Mouse (Mus musculus) intestine, embryonic 14.5 days (tissue): ENCODE measurements around the gene Vipas39. TPM values are rescaled to one million over a fixed set of nuclear protein-coding genes. Genes with fewer than 3 reads are reported as not detected.
A peak's percentile ranks its signal among the peaks of the same experiment; 100 is the strongest.

Experiments used
- ATAC-seq: fragments of 200-750 bp; cut with Nextera tagmentation; replicated peaks from 2 replicates; pipeline ENCODE4 v1.8.0; 2017; ENCODE audit warnings: low read depth, moderate number of reproducible peaks, moderate TSS enrichment, moderate library complexity; ENCODE audit not compliant: low FRiP score, low TSS enrichment
- DNase-seq: peaks from one replicate; pipeline ENCODE4 v3.0.0-alpha.2; 2018; ENCODE audit warnings: low spot score
- H3K27ac ChIP-seq: fragments of 300-500 bp; sonication (generic); 2 replicates; pipeline ENCODE4 v1.5.1; 2014; ENCODE audit warnings: low read depth, mild to moderate bottlenecking, control low read depth
- H3K27me3 ChIP-seq: fragments of 300-500 bp; sonication (generic); replicated peaks from 2 replicates; pipeline ENCODE4 v1.6.1; 2014; ENCODE audit warnings: low read length, control low read depth; ENCODE audit not compliant: control insufficient read depth, insufficient read depth
- H3K36me3 ChIP-seq: fragments of 300-500 bp; sonication (generic); 2 replicates; pipeline ENCODE4 v1.6.1; 2014; ENCODE audit warnings: low read length, control low read depth; ENCODE audit not compliant: control insufficient read depth, insufficient read depth
- H3K4me1 ChIP-seq: fragments of 300-500 bp; sonication (generic); replicated peaks from 2 replicates; pipeline ENCODE4 v1.6.1; 2014; ENCODE audit warnings: low read length, control low read depth, mixed read lengths; ENCODE audit not compliant: control insufficient read depth, insufficient read depth
- H3K4me2 ChIP-seq: fragments of 300-500 bp; sonication (generic); 2 replicates; pipeline ENCODE4 v1.6.1; 2014; ENCODE audit warnings: low read length
- H3K4me3 ChIP-seq: fragments of 300-500 bp; sonication (generic); 2 replicates; pipeline ENCODE4 v1.5.1; 2014; ENCODE audit warnings: low read depth, low read length, control low read depth, mixed read lengths
- H3K9ac ChIP-seq: fragments of 300-500 bp; sonication (generic); 2 replicates; pipeline ENCODE4 v1.6.1; 2014; ENCODE audit warnings: mild to moderate bottlenecking, low read length
- H3K9me3 ChIP-seq: fragments of 300-500 bp; sonication (generic); 2 replicates; pipeline ENCODE4 v1.6.1; 2016; ENCODE audit warnings: low read length, control low read depth; ENCODE audit not compliant: control insufficient read depth
- WGBS: fragments of 180-500 bp; shearing (Covaris S2); extraction: QIAGEN DNeasy Blood & Tissue Kit; methylation state at CpG from one replicate; pipeline ENCODE4 v1.1.7; 2014; 5-methylcytosine and 5-hydroxymethylcytosine counted together
- polyA plus RNA-seq: library from polyadenylated mRNA; unstranded; fragments of >200 nt; fragmentation: Nextera tagmentation; extraction: Ambion mirVana; gene quantifications from 2 replicates; pipeline ENCODE4 v1.2.1, GENCODE M21; 2014

The Vipas39 gene
- polyA plus RNA-seq, 1 experiment from 2014 or later = 40.8 TPM

DNA sequence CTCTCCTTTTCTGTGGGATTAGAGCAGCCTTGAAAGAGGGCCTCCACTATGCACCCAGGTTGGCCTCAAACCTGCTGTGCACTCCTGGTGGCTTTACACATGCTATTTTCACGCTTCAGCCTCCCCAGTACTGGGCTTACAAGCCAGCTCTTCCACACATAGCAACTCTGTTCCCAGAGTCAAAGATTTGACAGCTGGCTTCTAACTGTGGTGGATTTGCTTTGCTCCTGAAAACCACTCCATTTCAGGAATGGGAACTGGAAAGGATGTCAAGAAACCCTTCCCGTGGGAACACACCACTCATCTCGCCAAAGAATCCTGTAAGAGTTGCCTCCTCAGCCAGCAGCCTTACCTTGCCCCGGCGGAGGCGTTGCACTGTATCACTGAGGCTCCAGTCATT, 12.2 kb downstream of the Vipas39 start:
- Histone ChIP-seq H3K4me2 (no peak overlapping the region), H3K27ac (no peak overlapping the region), H3K4me3 (no peak overlapping the region), H3K36me3 (peaks cover 92% of the 10 kb centered on the region), H3K4me1 (no peaks in the 10 kb centered on the region), H3K9me3 (no peaks in the 10 kb centered on the region), H3K9ac (no peak overlapping the region), H3K27me3 (no peaks in the 10 kb centered on the region)
- no peak for DNase-seq
- WGBS = 89% methylated on average over 6 of the region's 6 CpGs
- no peak for ATAC-seq

DNA sequence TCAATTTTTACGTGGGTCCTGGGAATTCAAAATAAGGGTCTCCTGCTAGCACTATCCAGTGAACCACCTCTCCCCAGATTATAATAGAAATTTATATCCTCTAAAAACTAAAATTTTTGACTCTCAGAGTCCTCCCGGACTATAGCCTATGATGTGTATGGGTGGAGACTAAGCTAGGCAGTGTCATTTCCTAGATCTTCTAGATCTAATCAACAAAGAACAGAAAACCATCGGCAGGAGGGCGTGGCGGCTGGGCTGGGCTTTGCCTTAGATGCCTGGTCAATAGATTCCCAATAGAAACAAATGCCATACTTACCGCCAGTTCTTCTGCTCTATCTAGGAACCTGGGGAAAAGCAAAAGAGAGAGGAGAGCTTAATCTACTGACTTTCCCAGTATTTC, 15.9 kb downstream of the Vipas39 start:
- 89% methylated on average over 6 of the region's 6 CpGs for WGBS
- Histone ChIP-seq H3K9me3 (no peaks in the 10 kb centered on the region), H3K4me1 (no peaks in the 10 kb centered on the region), H3K4me3 (no peak overlapping the region), H3K4me2 (no peak overlapping the region), H3K27me3 (no peaks in the 10 kb centered on the region), H3K9ac (no peak overlapping the region), H3K36me3 (peaks cover 86% of the 10 kb centered on the region), H3K27ac (no peak overlapping the region)
- ATAC-seq (no peak), DNase-seq (no peak)

DNA sequence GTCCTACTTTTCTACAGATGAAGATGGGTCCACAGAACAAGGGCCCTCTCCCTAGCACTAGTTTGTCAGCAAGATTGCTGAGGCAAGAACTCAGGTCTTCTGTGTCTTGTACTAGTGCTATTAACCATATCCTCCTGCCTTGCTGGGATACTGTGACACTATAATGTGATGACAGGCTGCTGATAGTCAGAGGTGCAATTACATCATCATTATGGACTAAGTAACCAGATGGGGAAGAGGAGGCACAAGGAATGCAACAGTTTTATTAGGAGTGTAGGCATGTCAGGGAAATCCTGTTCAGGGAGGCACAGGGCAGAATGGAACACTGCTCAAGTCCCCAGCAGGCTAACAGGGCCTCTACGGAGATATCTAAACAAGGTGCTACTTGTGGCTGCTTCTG, 27.4 kb downstream of the Vipas39 start, which contains the start of gene Noxred1:
Gene Noxred1, minus strand, starts transcription at position 101 of the 400 bp plus-strand sequence.
- H3K27ac ChIP-seq = no peak within 1 kb of the TSS
- H3K9ac ChIP-seq = no peak within 1 kb of the TSS
- H3K36me3 ChIP-seq = peaks cover 52% of the 10 kb centered on the region
- DNase-seq = no peak
- no peaks in the 10 kb centered on the region for H3K4me1 ChIP-seq
- H3K27me3 ChIP-seq = no peaks in the 10 kb centered on the region
- H3K4me2 ChIP-seq = no peak within 1 kb of the TSS
- H3K4me3 ChIP-seq = no peak within 1 kb of the TSS
- H3K9me3 ChIP-seq = no peaks in the 10 kb centered on the region
- no peak for ATAC-seq
- 96% methylated on average over 1 of the region's 1 CpGs for WGBS

DNA sequence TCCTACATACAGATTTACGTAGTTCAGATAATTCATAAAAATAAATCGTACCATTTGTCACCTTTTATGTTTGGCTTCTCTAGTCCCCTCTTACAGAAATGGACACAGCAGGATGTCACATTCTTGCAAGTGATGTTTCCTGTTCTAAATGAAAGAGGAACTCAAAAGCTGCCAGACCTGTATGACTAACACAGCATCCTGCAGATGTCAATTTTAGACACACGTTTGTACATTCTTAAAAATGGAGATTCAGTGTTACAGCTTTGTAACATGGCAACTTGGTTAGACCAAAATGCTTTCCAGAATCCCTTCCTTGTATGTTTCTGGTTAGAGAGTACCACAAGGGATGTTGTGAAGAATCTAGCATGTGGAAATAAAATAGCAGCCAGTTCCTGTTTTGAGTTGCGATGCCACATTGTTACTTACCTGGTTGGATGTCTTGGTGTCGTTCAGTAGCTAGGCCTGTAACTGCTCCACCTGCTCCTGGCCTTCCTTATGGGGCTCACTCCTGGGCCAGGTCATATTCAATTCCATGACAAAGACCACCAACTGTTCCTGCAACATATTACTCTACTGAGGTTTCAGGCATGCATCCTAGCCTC, 29.1 kb downstream of the Vipas39 start:
- no peaks in the 10 kb centered on the region for H3K4me1 ChIP-seq
- WGBS = 91% methylated on average over 5 of the region's 5 CpGs
- no peak overlapping the region for H3K4me2 ChIP-seq
- no peak overlapping the region for H3K27ac ChIP-seq
- H3K9me3 ChIP-seq = no peaks in the 10 kb centered on the region
- no peak overlapping the region for H3K4me3 ChIP-seq
- no peak overlapping the region for H3K9ac ChIP-seq
- no peak for DNase-seq
- ATAC-seq = no peak
- H3K27me3 ChIP-seq = no peaks in the 10 kb centered on the region
- peaks cover 38% of the 10 kb centered on the region for H3K36me3 ChIP-seq

DNA sequence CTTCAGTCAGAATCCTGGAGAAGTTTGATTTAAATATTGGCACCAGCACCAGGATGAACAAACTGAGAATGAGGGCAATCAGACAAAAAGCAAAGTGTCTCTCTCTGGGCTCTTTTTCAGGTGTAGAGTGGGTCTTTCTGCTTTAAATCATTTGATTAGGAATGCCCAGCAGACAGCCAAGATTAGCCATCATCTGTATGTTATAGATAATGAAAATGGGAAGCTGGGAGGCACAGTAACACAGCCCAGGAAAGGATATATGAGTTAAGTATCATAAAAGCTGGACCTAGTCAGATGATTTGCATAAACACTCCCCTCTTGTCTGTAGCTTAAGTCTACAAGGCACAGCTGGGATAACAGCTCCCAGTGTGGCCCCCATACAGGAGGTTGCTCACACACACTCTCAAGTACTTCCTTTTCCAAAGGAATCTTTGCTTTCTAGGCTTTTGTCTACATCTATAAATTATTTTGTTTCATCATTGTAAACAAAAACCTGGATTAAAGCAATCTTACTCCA, 35.6 kb downstream of the Vipas39 start:
- H3K4me3 ChIP-seq = no peak overlapping the region
- H3K27me3 ChIP-seq = no peaks in the 10 kb centered on the region
- no peak for ATAC-seq
- no peak for DNase-seq
- no peak overlapping the region for H3K4me2 ChIP-seq
- no peaks in the 10 kb centered on the region for H3K4me1 ChIP-seq
- no peaks in the 10 kb centered on the region for H3K36me3 ChIP-seq
- H3K27ac ChIP-seq = no peak overlapping the region
- H3K9me3 ChIP-seq = no peaks in the 10 kb centered on the region
- no peak overlapping the region for H3K9ac ChIP-seq

DNA sequence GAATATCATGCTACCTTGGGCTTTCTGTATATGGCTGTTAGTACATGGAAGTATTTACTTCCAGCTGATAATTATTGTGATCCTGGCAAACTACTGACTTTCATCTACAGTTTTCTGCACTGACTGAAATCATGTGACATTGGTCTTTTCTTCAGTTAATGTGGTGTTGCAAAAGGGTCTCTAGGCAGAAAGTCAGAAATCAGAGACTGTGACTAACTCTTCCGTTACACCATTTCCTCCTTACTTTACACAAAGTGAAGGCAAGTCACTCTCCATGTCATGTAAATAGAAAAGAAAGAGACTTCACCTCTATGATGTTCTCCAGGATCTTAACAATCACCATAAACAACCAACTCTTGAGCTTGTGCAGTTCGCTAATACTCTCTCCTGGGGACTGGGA, 36.4 kb downstream of the Vipas39 start:
- DNase-seq (no peak), ATAC-seq (no peak)
- Histone ChIP-seq H3K4me3 (no peak overlapping the region), H3K27me3 (no peaks in the 10 kb centered on the region), H3K4me2 (no peak overlapping the region), H3K36me3 (no peaks in the 10 kb centered on the region), H3K9me3 (no peaks in the 10 kb centered on the region), H3K9ac (no peak overlapping the region), H3K27ac (no peak overlapping the region), H3K4me1 (no peaks in the 10 kb centered on the region)
- 83% methylated on average over 2 of the region's 2 CpGs for WGBS

DNA sequence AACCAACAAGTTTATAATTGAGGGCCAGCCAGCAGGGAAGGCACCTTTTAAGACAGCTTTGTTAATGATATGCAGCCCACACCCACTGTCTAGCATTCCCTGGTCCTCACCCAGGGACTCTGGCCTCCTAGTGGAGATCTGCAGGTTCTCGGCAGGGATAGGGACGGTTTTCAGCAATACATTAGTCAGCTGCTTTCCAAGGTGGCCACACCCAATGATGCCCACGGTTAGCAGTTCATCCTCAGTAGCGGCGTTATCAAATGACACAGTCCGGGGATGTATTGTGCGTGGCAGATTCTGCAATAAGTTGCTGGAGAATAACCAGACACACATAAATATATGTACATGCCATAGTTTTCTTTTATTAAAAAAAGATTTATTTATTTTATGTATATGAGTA, 39.3 kb downstream of the Vipas39 start:
- Histone ChIP-seq H3K4me2 (no peak overlapping the region), H3K9me3 (no peaks in the 10 kb centered on the region), H3K9ac (no peak overlapping the region), H3K27ac (no peak overlapping the region), H3K4me3 (no peak overlapping the region), H3K36me3 (no peaks in the 10 kb centered on the region), H3K4me1 (no peaks in the 10 kb centered on the region), H3K27me3 (no peaks in the 10 kb centered on the region)
- WGBS = 63% methylated on average over 7 of the region's 7 CpGs
- DNase-seq (no peak), ATAC-seq (no peak)

DNA sequence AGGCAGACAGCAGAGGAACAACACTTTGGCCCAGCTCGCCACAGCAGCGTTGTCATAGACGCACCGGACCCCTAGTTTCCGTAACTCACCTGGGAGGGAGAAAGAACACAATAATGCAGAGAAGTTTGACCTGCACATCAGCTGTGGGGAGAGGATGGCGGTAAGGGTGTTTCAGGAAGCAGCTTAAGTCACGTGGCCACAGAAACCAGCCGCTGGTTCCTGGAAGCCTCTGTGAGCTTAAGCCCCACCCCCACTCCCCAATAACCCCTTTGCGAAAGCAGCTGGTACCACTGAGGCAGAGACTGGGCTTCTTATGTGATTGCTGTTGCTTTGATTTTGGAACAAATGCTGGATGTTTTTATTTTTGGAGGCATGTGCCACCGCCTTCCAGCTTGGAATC, 41.1 kb downstream of the Vipas39 start:
- ATAC-seq = no peak
- Histone ChIP-seq H3K9ac (no peak overlapping the region), H3K4me1 (no peaks in the 10 kb centered on the region), H3K4me2 (no peak overlapping the region), H3K27ac (no peak overlapping the region), H3K27me3 (no peaks in the 10 kb centered on the region), H3K36me3 (no peaks in the 10 kb centered on the region), H3K9me3 (no peaks in the 10 kb centered on the region), H3K4me3 (no peak overlapping the region)
- no peak for DNase-seq
- 73% methylated on average over 10 of the region's 10 CpGs for WGBS

DNA sequence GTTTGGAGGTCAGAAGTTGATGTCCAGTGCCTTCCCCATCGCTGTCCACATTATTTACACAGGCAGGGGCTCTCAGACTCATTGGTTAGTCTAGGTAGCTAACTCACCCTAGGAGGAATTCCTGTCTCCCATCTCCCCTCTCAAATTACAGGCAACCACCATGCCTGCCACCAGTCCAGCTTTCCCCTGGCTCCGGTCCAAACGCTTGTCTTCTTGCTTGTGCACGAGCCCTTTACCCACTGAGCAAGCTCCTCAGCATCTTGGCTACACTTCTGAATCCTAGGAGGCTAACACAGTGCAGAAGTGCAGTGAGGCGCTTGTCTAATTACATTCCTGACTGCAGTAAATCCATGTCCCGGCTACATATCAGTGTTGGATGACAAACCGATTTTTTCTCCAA, 46.7 kb downstream of the Vipas39 start:
- no peak for ATAC-seq
- peak; percentile 52 for DNase-seq

More for the DNA sequence above, 46.7 kb downstream of the Vipas39 start:
- 48% methylated on average over 7 of the region's 7 CpGs for WGBS
- Histone ChIP-seq H3K4me2 (no peak overlapping the region), H3K4me3 (no peak overlapping the region), H3K4me1 (no peaks in the 10 kb centered on the region), H3K9ac (no peak overlapping the region), H3K36me3 (no peaks in the 10 kb centered on the region), H3K27ac (no peak overlapping the region), H3K27me3 (no peaks in the 10 kb centered on the region), H3K9me3 (no peaks in the 10 kb centered on the region)
